Mouse (Mus musculus) Patski (cell line): Measurements from ENCODE around the gene Grn. TPM values are rescaled to one million over a fixed set of nuclear protein-coding genes. Genes with fewer than 3 reads are reported as not detected.
A peak's percentile ranks its signal among the peaks of the same experiment; 100 is the strongest.
"Not testable (repeated sequence)": the region's sequence is repeated elsewhere in the genome, so short reads cannot be mapped to it uniquely, and the experiment has no call there.

Experiments used
- ATAC-seq: fragments of 100-300 bp; one replicate; pipeline ENCODE4 v1.8.0; 2021
- CTCF ChIA-PET: fragments of 350-600 bp; sonication (Branson Sonifier 250); formaldehyde crosslinking; loops from one replicate; lab custom pipeline; 2022; ENCODE audit warnings: inconsistent platforms; lab: Charles Lee
- POLR2A ChIA-PET: fragments of 350-600 bp; sonication (Branson Sonifier 250); formaldehyde crosslinking; loops from one replicate; lab custom pipeline; 2022; ENCODE audit warnings: antibody characterized with exemption, inconsistent platforms; lab: Charles Lee
- DNase-seq: peaks from one replicate; pipeline ENCODE4 v3.0.0-alpha.2; 2011; ENCODE audit warnings: low read depth, low spot score
- H3K27me3 ChIP-seq: fragments of 371-371 bp; one replicate; pipeline ENCODE4 v1.5.1; 2021
- CTCF ChIP-seq: fragments of 100-300 bp; IDR thresholded peaks from one replicate; pipeline ENCODE4 v1.5.1; 2021
- in situ Hi-C: fragments of 300-500 bp; cut with MboI; formaldehyde crosslinking; loops from 3 replicates; pipeline ENCODE4 v1.11.1; 2018; ENCODE audit warnings: low pct_unique_long_range_greater_than_20kb, mixed read lengths
- polyA plus RNA-seq: library from polyadenylated mRNA; unstranded; gene quantifications from one replicate; pipeline ENCODE4 v1.2.3, GENCODE M21; 2021

The Grn gene
- polyA plus RNA-seq, 1 experiment from 2014 or later = 491 TPM

DNA sequence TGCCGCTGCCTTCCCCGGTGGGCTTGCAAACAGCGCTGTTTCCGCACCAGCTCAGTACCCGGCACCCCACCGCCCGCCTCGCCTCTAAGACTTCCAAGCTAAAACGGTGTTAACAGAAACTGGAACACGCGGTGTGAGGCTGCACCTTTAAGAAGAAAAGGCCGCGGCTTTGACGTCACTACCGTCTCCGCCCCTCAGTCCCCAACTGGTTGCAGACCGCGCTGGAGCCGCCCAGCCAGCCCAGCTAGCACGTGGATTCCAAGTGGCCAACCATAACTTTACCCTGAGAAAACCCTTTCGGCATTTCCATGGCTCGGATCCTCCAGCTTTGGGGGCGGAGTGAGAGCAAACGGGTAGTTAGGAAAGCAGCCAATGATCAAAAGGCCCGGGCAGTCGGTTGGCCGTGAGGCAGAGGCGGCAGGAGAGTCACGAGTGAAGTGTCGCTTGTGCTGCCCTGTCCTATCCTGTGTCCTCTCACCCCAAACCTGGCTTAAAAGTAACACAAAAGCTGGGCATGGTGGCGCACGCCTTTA, 21.7 kb upstream of the Grn start:
- TF ChIP-seq CTCF = no peak
- in situ Hi-C loops = loop anchor here (5.0 kb wide), 1 partner anchor 86 kb away; no protein-coding TSS in a partner anchor
- DNase-seq (peak; percentile 96), ATAC-seq (peak; percentile 56)
- no peaks in the 10 kb centered on the region for H3K27me3 ChIP-seq
- CTCF ChIA-PET = interaction anchor here (1.3 to 7.1 kb wide), 2 partner anchors 22 to 100 kb away, joined by 3 to 46 read pairs; no protein-coding TSS in a partner anchor
- POLR2A ChIA-PET = interaction anchor here (0.6 to 10.8 kb wide), 6 partner anchors 23 to 142 kb away, joined by 3 to 110 read pairs (median 4); partner anchors contain the start of genes Tmub2 and Ubtf

DNA sequence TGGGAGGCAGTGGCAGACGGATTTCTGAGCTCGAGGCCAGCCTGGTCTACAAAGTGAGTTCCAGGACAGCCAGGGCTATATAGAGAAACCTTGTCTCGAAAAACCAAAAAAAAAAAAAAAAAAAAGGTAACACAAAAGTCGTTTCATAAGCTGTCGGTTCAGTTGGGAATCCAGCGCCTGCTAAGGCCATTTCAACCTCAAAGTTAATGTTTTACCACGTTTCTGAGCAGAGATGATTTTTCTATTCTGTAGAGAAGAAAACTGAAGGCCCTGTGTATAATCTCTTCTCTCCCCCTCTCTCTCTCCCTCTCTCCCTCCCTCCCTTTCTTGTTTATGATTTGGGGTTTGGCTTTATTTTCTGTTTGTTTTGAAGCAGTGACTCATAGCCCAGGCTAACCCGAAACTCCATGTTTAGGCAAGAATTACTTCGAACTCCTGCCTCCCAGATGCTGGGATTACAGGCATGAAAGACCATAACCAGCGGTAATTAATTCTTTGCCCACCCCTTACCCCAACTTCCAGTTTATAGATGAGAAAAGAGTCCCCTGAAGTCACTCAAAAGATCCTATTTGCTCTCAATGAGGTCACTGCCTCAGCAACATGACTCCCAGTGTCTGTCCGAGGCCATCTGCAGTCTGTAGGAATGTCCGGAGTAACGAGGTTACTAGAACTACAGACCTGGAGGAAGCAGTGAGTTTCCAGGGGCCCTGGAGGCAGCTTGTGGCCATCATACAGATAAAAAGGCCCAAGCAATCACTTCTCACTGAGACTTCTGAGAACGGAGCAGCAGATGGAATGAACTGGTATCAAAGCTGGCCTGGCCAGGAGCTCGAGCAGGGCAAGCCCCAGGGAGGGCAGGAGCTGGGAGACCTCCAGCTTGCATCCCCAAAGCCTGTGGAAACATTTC, 21.0 kb upstream of the Grn start:
- ChIA-PET POLR2A (interaction anchor here (0.6 to 10.8 kb wide), 8 partner anchors 10 to 141 kb away, joined by 3 to 110 read pairs (median 4); partner anchors contain the start of genes Tmub2 and Ubtf), CTCF (interaction anchor here (1.3 to 7.1 kb wide), 2 partner anchors 21 to 101 kb away, joined by 3 to 46 read pairs; no protein-coding TSS in a partner anchor)
- in situ Hi-C loops = loop anchor here (5.0 kb wide), 1 partner anchor 87 kb away; no protein-coding TSS in a partner anchor
- DNase-seq = no peak
- no peaks in the 10 kb centered on the region for H3K27me3 ChIP-seq
- no peak for TF ChIP-seq CTCF
- no peak for ATAC-seq

GRCm38 (mm10) chr11:102409795-102410330, 20.3 kb upstream of the Grn start:
- in situ Hi-C loops = loop anchor here (5.0 to 10.0 kb wide), 2 partner anchors 88 to 105 kb away; no protein-coding TSS in a partner anchor
- ChIA-PET POLR2A (interaction anchor here (0.6 to 10.8 kb wide), 6 partner anchors 10 to 125 kb away, joined by 3 to 110 read pairs (median 4); partner anchors contain the start of genes Tmub2 and Ubtf), CTCF (interaction anchor here (1.3 to 7.1 kb wide), 2 partner anchors 21 to 102 kb away, joined by 3 to 46 read pairs; no protein-coding TSS in a partner anchor)
- TF ChIP-seq CTCF = no peak
- ATAC-seq (no peak), DNase-seq (no peak)
- H3K27me3 ChIP-seq = no peaks in the 10 kb centered on the region

DNA sequence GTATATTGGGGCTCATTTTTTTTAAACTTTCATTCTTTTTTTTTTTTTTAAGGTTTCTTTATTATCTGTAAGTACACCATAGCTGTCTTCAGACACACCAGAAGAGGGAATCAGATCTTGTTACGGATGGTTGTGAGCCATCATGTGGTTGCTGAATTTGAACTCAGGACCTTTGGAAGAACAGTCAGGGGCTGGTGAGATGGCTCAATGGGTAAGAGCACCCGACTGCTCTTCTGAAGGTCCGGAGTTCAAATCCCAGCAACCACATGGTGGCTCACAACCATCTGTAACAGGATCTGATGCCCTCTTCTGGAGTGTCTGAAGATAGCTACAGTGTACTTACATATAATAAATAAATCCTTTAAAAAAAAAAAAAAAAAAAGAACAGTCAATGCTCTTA, 19.8 kb upstream of the Grn start:
- not testable (repeated sequence) for H3K27me3 ChIP-seq, DNase-seq, ATAC-seq
- in situ Hi-C loops = loop anchor here (10.0 kb wide), 1 partner anchor 106 kb away; no protein-coding TSS in a partner anchor
- ChIA-PET POLR2A (interaction anchor here (1.0 to 10.8 kb wide), 2 partner anchors 56 to 91 kb away, joined by 4 to 110 read pairs; partner anchors contain the start of gene Ubtf), CTCF (interaction anchor here (3.5 to 7.1 kb wide), 2 partner anchors 95 to 102 kb away, joined by 11 to 46 read pairs; no protein-coding TSS in a partner anchor)

DNA sequence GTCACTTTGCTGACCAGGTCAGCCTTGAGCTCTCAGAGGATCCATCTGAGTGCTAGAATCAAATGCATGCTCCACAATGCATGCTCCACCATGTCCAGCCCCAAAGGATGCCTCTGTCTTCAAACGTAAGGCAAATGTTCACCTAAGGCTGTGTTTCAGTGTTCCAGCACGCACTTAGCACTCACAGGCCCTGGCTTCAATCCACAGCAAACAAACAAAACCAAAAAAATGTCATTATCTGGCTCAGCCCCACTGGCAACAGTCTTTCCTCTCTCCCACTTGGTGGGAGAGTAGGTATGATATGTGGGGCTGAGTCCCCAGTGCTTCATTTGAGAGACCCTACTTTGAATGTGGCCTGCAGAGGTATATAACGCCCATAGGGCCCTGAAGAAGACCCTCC, 19.1 kb upstream of the Grn start:
- DNase-seq (no peak), ATAC-seq (no peak)
- in situ Hi-C loops = loop anchor here (10.0 kb wide), 1 partner anchor 106 kb away; no protein-coding TSS in a partner anchor
- H3K27me3 ChIP-seq = no peaks in the 10 kb centered on the region
- ChIA-PET POLR2A (interaction anchor here (10.8 kb wide), 1 partner anchor 92 kb away, joined by 110 read pairs; the partner anchor contains the start of gene Ubtf), CTCF (interaction anchor here (1.0 to 7.1 kb wide), 10 partner anchors 8 to 144 kb away, joined by 3 to 46 read pairs (median 4); partner anchors contain the start of genes Grn and Ubtf)
- no peak for TF ChIP-seq CTCF

- ChIA-PET CTCF (interaction anchor here (1.0 to 7.1 kb wide), 10 partner anchors 8 to 145 kb away, joined by 3 to 46 read pairs (median 4); partner anchors contain the start of genes Grn and Ubtf), POLR2A (interaction anchor here (10.8 kb wide), 1 partner anchor 93 kb away, joined by 110 read pairs; the partner anchor contains the start of gene Ubtf)
- no peak for TF ChIP-seq CTCF
- in situ Hi-C loops = loop anchor here (10.0 kb wide), 1 partner anchor 107 kb away; no protein-coding TSS in a partner anchor
- H3K27me3 ChIP-seq = no peaks in the 10 kb centered on the region
- ATAC-seq (no peak), DNase-seq (no peak)
Measured at GRCm38 (mm10) chr11:102411704-102412103, 18.4 kb upstream of the Grn start.

- ChIA-PET CTCF (interaction anchor here (1.8 to 7.1 kb wide), 5 partner anchors 9 to 114 kb away, joined by 4 to 46 read pairs (median 11); partner anchors contain the start of gene Grn), POLR2A (interaction anchor here (10.8 kb wide), 1 partner anchor 94 kb away, joined by 110 read pairs; the partner anchor contains the start of gene Ubtf)
- H3K27me3 ChIP-seq = peaks cover 3% of the 10 kb centered on the region
- DNase-seq (no peak), ATAC-seq (no peak)
- no peak for TF ChIP-seq CTCF
- in situ Hi-C loops = loop anchor here (10.0 kb wide), 1 partner anchor 108 kb away; no protein-coding TSS in a partner anchor
Measured at GRCm38 (mm10) chr11:102413059-102413458, 17.1 kb upstream of the Grn start.

DNA sequence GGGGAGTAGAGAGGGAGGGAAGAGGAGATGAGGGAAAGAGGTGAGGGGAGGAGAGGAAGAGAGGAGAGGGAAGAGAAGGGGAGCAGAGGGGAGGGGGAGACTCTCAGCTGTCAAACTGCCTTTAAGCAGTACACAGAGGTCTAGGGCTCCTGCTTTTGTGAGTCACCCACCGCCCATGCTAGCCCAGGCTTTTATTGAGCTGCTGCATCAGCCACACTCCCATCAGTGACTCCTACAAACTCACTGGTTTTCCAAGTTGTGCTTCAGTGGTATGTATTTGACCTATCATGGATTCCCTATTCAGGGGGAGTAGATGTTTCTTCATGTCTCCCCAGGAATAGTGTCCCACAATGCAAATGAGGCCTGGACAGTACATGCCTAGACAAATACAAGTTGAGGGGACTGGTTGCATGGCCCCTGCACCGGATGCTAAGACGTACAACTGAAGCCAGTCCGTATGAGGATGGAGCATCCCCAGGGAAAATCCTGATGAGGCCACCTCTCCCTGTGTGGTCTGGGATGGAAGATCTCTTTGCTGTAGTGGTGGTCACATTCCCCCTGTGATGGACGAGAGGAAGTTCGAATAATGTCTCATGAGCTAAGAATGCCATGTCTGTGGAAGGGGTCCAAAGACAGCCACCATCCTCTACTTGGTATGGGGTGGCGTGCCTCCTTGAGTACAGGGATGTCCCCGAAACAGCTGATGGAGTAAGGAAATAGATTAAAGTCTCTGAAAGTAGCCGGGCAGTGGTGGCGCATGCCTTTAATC, 14.9 kb upstream of the Grn start:
- peaks cover 3% of the 10 kb centered on the region for H3K27me3 ChIP-seq
- TF ChIP-seq CTCF = no peak
- in situ Hi-C loops = loop anchor here (10.0 kb wide), 1 partner anchor 110 kb away; no protein-coding TSS in a partner anchor
- POLR2A ChIA-PET = no interaction called here
- CTCF ChIA-PET = interaction anchor here (1.0 kb wide), 1 partner anchor 106 kb away, joined by 3 read pairs; no protein-coding TSS in a partner anchor
- ATAC-seq = no peak
- DNase-seq = no peak
